Mouse (Mus musculus) gonadal fat pad, adult 2 months (tissue): ENCODE results near the gene Olfr1122. TPM values are rescaled to one million over a fixed set of nuclear protein-coding genes. Genes with fewer than 3 reads are reported as not detected.
"Not testable (repeated sequence)": the region's sequence is repeated elsewhere in the genome, so short reads cannot be mapped to it uniquely, and the experiment has no call there.

Experiments used
- DNase-seq: peaks from one replicate; pipeline ENCODE4 v3.0.0-alpha.2; 2012; ENCODE audit warnings: low read depth
- polyA plus RNA-seq: library from polyadenylated mRNA; depleted of rRNA; stranded (reverse); fragments of >200 nt; gene quantifications from 2 replicates; pipeline ENCODE4 v1.2.3, GENCODE M21; 2012; rRNA removed

Gene Olfr1122
- polyA plus RNA-seq, result not detected in 2 replicates

DNA sequence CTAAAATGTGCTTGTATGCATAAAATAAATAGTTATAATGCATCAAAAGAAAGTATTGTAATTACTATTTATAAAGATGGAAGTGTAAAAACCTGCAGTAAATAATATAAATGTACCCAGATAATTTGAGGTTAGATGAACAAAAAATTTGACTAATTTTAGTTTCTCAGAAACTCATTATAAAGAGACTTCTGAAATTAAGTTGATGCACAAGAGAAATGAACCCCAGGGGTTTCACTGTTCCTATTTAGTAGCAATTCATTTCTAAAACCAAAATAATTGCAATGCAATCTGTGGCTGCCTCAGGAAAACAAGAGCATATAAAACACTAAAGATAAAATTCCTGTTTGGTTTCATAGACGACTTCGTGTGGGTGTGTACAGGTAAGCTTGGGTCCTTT lies at the start of gene Olfr1122:
TSS of gene Olfr1122 (plus strand) at position 301 of the 400 bp plus-strand sequence.
- no peak for DNase-seq

DNA sequence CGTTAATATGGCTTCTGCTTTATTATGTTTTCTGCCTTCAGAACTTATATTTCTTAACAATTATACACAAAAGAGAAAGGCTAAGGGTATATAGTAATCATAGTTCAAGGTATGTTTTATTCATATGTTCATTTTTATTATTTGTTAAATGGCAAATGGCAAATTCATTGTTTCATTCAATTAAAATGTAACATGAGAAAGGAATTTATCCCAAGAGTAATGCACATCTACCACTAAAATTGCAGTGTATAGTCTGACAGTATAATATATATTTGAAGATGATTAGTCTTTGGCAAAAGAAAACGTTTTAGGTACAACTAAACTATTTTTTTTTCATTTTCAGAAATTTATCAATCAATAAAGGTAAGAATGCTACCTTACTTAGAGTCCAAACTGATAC lies 31.1 kb upstream of the Olfr1122 start, which contains the start of gene Olfr1120:
TSS of gene Olfr1120 (plus strand) at position 301 of the 400 bp plus-strand sequence.
- no peak for DNase-seq

DNA sequence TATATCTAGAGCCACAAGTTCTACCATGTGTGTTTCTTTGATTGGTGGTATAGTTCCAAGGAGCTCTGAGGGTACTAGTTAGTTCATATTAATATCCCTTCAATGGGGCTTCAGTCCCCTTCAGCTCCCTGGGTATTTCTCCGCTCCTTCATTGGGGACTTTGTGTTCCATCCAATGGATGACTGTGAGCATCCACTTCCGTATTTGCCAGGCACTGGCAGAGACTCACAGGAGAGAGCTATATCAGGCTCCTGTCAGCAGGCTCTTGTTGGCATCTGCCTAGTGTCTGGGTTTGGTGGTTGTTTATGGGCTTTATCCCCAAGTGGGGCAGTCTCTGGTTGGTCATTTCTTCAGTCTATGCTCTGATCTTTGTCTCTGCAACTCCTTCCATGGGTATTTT lies 25.5 kb upstream of the Olfr1122 start:
- DNase-seq, result not testable (repeated sequence)

DNA sequence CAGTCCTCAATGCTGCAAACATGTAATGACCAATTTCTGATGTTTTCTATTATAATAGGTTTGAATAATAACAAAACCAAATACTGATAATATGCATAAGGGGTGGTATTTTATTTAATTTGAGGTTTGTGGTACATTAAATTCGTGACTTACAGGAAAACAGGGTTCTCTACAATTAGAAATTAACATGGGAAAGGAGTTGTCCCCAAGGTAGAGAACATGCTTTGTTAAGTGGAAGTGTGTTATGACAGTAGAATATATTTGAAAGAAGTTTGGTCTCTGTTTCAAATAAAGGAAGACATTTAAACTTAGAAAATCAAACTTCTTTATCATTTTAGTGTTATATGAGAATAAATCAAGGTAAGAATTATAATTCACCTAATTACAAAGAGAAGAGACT lies 16.1 kb upstream of the Olfr1122 start, which contains the start of gene Olfr1121:
TSS of gene Olfr1121 (plus strand) at position 301 of the 400 bp plus-strand sequence.
- DNase-seq, result no peak

DNA sequence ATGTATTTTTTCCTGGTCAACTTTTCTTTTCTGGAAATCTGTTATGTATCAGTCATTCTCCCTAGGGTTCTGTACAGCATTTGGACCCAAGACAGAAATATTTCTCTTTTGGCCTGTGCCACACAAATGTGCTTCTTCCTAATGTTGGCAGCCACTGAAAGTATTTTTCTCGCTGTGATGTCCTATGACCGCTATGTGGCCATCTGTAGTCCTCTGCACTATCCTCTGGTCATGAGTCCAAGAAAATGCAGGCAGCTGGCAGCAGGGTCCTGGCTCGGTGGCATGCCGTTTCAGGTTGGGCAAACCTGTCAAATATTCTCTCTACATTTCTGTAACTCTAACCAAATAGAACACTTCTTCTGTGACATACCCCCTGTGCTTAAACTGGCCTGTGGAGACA lies 13.9 kb upstream of the Olfr1122 start:
- DNase-seq, result no peak

DNA sequence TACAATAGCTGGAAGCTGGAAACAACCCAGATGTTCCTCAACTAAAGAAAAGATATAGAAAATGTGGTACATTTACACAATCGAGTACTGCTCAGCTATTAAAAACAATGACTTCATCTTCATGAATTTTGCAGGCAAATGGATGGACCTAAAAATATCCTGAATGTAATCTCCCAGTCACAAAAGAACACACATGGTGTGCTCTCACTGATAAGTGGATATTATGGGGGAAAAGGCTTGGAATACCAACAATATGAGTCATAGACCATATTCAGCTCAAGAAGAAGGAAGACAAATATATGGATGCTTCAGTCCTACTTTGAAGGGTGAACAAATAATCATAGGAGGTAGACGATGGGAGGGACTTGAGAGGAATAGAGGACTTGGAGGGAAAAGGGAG lies 1.7 kb upstream of the Olfr1122 start:
- DNase-seq, result no peak

DNA sequence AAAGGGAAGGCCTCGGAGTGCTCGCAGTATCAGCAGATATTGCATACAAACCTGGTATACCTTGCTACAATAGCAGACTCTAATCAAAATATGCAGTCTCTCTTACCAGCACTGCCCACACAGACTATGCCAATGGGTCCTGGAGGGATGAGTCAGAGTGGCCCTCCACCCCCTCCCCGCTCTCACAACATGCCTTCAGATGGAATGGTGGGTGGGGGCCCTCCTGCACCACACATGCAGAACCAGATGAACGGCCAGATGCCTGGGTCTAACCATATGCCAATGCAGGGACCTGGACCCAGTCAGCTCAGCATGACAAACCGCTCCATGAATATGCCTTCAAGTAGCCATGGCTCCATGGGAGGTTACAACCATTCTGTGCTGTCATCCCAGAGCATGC lies 8.0 kb downstream of the Olfr1122 start:
- not testable (repeated sequence) for DNase-seq

DNA sequence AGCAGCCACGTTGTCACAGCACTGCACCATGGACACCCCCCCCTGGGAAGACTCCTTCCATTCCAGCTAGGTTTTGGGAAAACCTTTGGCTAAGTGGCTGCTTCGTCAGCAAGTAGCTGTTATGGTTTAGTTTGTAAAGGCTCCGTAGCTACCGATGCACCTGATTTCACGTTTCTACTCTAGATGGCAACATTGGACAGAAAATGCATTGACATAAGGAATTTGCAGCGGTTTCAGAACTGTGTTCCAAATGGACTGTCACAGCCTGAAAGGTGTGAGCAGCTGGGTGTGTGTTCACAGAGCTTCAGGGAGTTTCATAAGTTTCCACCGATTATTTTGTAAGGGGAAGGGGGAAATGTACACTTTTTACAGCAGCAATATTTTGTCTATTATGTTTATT lies 9.0 kb downstream of the Olfr1122 start:
- not testable (repeated sequence) for DNase-seq

DNA sequence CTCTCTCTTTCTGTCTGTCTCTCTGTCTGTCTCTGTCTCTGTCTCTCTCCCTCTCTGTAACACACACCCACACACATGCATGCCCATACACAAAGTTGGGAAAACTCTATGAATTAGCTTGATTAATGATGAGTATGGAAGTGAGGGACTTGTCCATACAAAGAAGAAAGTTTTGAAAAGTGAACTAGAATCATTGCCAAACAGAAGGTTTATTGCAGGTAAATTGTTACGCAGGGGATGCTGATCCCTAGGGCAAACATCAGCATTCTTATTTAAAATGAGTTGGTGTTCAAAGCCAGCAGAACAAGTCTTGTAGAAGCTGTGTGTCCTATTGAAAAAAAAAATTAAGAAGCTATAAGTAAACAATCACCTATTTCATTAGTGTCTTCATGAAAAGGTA lies 30.7 kb downstream of the Olfr1122 start, which contains the start of gene Olfr1123:
TSS of gene Olfr1123 (plus strand) at position 301 of the 400 bp plus-strand sequence.
- DNase-seq, result no peak

DNA sequence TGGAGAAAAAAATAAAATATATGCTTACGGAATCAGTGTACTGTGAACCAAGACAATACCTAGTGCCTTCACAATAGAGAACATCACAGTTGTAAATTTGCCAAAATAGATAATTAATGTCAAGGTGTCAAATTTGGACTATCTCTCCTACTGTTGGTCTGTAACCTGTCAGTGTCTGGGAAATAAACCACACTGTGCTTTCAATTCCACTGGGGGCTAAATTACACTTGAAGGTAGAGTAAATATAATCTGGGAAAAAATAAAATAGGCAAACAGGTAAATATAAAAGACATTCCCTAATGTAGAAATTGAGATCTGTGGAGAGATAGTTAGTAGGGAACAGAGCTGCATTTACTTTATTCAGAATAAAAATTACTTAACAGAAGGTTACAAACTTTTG lies 44.3 kb downstream of the Olfr1122 start, which contains the start of gene Olfr1124:
TSS of gene Olfr1124 (plus strand) at position 301 of the 400 bp plus-strand sequence.
- DNase-seq, result no peak

DNA sequence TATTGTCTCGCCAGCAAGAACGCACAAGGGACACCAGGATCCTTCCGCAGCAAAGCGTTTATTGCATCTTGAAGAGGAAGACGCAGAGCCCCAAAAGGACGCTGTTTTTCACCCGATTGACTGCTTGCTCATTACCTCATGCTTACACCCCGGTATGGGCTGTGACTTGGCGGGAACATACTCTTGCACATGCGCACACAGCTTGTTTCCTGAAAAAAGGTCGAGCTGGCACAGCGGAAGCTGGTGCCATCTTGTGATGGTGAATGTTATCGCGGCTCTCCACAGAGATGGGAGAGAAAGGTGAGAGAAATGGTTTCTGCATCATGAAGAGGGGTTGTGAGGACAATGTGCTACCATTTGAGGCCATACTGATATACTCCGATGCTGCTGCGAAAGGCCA lies 52.1 kb downstream of the Olfr1122 start:
- no peak for DNase-seq

Other genes starting within 250 kb of the Olfr1122 start
- gene Olfr1110, start 245.5 kb upstream of the Olfr1122 start, polyA plus RNA-seq, result not detected in 2 replicates
- not detected in 2 replicates for gene Olfr1111, start 233.2 kb upstream of the Olfr1122 start, polyA plus RNA-seq
- not detected in 2 replicates for gene Olfr1112, start 198.1 kb upstream of the Olfr1122 start, polyA plus RNA-seq
- not detected in 2 replicates for gene Olfr1113, start 176.9 kb upstream of the Olfr1122 start, polyA plus RNA-seq
- not detected in 2 replicates for gene Olfr1115, start 137.8 kb upstream of the Olfr1122 start, polyA plus RNA-seq
- not detected in 2 replicates for gene Olfr1116, start 118.3 kb upstream of the Olfr1122 start, polyA plus RNA-seq
- not detected in 2 replicates for gene Olfr1118, start 78.3 kb upstream of the Olfr1122 start, polyA plus RNA-seq
- gene Olfr1120, start 31.0 kb upstream of the Olfr1122 start, polyA plus RNA-seq, result not detected in 2 replicates
- not detected in 2 replicates for gene Olfr1121, start 16.0 kb upstream of the Olfr1122 start, polyA plus RNA-seq
- gene Olfr1123, start 30.8 kb downstream of the Olfr1122 start, polyA plus RNA-seq, result not detected in 2 replicates
- gene Olfr1124, start 44.4 kb downstream of the Olfr1122 start, polyA plus RNA-seq, result not detected in 2 replicates
- gene Olfr1126, start 68.1 kb downstream of the Olfr1122 start, polyA plus RNA-seq, result not detected in 2 replicates
- gene Pramel7, start 111.2 kb downstream of the Olfr1122 start, polyA plus RNA-seq, result not detected in 2 replicates
- gene Pramel6, start 120.7 kb downstream of the Olfr1122 start, polyA plus RNA-seq, result not detected in 2 replicates
- gene Olfr153, start 145.9 kb downstream of the Olfr1122 start, polyA plus RNA-seq, result not detected in 2 replicates
- not detected in 2 replicates for gene Olfr1128, start 159.7 kb downstream of the Olfr1122 start, polyA plus RNA-seq
- gene Olfr1129, start 188.1 kb downstream of the Olfr1122 start, polyA plus RNA-seq, result not detected in 2 replicates
- not detected in 2 replicates for gene Olfr1130, start 220.4 kb downstream of the Olfr1122 start, polyA plus RNA-seq
- gene Olfr1131, start 241.3 kb downstream of the Olfr1122 start, polyA plus RNA-seq, result not detected in 2 replicates